Mouse (Mus musculus) forelimb bud, embryonic 11.5 days (tissue): ENCODE results near the gene Ctnnbl1.

Source experiments
- DNase-seq: peaks from one replicate; pipeline ENCODE4 v3.0.0-alpha.2; 2012; ENCODE audit warnings: low read depth, low spot score

Gene Ctnnbl1

DNA sequence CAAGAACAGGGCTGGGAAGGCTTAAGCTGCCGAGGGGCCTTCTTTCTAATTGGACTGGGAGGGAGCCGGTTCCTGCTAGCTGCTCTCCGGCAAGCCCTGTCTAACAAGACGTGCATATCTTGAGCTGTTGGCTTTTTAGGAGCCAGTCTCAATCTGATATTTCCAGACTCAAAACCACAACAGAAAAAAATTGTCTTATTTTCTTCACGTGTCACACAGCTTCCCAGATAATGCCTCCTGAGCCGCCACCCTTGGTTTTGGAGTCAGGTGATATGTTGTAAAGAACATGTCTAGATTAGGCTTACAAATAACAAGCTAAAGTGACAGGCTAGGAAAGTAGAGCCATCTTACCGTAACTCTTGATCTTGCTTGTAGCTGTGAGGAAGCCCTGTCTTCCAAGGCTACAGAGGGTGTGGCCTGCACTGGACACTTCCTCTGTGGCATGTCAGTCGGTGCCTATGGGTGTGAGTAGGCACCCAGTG lies 56.7 kb downstream of the Ctnnbl1 start:
- DNase-seq = no peak

DNA sequence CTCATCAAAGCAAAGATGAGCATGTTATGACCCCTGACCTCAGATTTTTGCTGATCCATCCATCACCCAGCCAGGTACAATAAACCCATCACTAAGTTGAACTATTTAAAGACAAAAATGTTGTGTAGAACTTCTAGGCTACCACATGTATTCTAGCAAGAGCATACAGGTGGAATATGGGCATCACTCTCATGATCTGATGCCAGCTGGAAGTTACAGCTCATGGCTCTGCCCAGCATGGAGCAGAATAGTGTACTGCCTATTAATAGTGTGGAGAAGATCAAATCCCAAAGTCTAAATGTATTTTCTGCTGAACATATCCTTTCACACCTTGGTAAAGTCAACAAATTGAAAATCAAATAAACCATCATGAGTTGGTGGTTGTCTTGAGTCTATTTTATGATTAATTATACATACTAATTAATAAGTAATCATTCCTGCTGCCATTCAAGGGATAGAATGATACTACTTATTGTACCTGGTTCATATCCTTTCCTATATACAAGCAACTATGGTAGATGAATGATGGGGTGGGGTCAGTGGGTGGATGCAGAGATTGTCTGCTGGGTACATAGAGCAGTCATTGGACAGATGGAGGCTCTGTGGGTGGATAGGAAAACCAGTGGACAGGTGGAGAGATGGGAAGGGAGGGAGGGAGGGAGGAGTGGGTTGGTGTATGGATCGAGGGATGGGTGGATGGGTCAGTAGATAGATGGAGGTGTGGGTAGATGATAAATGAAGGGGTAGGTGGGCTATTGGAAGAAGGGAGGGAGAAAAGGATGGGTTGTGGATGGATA lies 58.6 kb downstream of the Ctnnbl1 start:
- DNase-seq = no peak

DNA sequence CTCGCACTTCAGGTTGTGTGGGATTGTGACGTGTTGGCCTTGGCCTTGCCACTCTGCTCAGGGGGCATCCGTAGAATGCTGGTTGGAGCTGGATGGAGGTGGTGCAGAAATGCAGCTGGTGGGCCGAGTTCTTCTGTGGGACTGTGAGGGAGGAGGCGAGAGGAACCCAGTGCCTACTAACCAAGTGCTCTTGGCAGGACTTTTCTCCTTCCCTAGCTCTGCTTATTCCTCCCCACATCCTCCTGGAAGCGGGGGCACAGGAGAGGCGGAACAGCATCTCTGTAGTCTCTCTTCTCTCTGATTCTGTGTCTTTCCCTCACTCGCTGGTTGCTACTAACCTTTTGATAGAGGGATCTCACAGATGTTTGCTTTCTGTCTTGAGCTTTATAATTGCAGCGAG lies 62.3 kb downstream of the Ctnnbl1 start:
- DNase-seq = no peak

DNA sequence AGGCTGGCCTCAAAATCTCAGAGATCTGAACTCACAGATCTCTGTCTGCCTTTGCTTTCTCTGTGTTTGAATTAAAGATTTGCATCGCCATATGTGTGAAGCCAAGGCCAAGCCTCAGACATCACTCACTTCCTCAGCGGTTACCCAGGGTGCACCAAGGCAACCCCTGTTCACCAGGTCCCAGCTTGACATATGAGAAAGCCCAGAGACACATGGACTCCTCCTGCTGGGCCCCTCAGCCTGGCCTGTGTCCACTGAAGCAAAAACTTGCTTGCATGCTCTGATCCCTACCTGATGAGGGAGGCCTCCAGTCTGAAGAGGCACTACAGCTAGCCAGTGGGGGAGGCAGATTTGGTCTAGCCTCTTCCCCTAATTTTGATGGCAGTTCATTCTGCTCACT lies 63.1 kb downstream of the Ctnnbl1 start:
- no peak for DNase-seq

DNA sequence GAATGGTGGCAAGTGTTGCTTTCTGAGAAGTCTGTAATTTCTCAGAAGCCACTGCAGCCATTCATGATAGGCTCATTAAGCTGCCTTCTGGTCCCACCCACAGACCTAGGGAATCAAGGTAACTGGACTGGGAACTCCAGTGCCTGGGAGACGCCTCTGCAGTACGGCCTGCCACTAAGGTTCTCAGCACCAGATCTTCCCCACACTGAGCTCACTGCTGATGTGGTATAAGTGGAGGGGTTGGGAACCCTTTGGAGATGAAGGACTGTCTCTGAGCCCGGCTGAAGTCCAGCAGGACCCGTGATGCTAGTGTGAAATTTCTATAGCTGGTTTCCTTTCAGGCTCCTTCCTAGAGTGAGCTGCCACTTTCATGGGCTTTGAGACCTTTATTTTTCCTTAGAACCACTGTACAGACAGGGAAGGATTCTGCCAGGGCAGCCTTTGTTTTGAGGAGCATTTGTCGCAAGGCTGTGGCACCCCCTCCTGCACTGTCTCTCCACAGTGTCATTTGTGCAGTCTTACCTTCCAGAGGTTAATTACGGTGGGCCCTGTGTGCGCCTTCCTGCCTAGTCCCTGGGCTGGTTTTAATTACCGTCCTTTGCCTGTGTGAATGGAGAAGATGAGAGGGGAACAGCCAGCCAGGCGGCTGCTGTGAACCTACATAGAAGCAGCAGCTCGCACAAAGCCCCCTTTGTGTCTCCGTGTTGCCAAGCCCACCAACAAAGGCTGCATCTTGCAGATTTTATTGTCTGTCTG lies 63.7 kb downstream of the Ctnnbl1 start:
- DNase-seq = peak; percentile 86

DNA sequence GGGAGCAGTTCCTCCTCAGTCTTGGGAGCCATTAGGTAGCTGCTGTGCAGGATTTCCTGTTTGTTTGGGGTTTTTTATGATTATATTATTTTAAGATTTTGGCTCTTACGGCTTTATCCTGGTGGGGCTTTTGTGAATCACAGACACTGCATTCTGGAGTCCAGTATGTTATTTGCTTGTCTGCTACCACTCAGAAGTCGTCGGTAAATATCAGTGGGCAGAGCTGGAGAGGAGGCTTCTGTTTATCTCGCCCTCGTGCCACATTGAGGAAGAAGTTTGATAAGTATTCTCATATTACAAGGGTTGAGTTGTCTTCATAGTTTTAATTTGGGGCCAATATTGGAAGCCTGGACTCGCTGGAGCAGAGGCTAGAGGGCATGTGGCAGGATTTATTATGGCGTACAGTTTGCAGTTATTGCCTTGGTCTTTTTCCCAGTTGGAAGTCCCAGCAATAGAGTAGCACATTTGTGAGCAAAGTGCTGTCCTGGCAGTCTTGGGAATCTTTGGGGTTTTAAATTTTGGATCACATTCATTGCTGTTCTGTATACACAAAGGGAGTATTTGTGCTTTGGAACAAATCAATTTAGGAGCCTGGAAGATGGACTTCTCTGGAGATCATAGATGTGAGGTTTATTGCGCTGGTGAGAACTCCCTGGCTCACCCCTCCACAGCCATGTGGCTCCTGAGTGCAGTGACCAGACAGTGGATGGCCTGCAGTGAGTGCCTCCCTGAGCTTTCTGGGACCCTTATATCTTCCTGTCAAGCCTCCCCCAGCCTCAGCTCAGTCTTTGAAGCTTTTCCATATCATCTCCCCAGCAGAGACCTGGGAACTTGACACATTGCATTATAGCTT lies 64.5 kb downstream of the Ctnnbl1 start:
- DNase-seq = no peak

DNA sequence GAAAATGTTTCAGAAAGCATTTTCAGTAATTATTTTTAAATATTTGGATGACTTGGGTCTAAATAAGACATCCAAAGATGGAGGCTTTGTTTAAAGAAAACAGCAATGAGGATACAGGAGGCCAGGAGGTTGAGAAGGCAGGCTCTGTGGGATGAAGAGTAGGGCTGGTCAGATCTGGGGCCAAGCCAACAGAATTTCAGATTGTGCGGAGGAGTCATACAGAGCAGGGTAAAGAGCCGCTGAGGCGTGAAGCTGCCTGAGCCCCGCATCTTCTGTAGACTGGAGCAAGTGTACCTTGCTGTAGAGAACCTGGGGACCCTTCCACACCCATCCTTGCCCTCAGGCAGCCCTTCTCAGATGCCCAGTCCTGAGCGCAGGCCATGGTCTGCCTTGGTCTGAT lies 65.5 kb downstream of the Ctnnbl1 start:
- DNase-seq = no peak

DNA sequence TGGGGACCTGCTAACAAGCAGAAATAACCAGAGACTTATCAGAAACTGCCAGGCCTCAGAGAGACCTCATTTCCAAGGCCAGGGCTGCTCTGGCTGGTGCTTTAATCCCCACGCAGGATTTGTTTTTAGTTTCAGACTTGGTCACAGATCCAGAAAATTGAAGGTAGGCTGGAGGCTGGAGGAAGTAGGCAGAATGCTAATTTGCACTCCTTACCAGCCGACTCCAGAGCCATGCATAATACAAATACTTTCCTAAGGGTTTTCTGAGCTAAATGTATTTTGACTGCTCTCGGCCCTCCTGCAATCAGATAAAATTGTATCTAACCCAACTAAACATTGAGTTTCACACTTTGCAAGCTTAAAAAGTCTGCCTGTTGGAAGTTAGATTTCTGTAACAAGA lies 67.2 kb downstream of the Ctnnbl1 start:
- DNase-seq = no peak

DNA sequence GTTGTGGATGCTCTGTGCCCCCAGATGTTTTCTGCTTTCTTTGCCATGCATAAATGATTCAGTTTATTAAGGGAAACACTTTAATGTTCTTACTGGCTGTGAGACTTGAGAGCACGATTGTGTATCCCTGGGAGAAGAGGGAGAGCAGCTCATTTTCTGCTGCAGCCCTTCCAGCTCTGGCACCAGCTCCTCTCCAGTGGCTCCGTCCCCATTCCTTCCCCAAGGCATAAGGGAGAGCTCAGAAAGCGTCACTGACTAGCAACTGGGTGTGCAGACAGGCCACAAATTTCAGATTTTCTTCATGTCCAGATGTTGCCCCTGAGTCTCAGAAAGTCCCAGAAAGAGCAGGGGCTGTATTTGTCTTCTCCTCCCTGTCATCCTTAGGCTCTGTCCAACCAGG lies 67.9 kb downstream of the Ctnnbl1 start:
- no peak for DNase-seq

DNA sequence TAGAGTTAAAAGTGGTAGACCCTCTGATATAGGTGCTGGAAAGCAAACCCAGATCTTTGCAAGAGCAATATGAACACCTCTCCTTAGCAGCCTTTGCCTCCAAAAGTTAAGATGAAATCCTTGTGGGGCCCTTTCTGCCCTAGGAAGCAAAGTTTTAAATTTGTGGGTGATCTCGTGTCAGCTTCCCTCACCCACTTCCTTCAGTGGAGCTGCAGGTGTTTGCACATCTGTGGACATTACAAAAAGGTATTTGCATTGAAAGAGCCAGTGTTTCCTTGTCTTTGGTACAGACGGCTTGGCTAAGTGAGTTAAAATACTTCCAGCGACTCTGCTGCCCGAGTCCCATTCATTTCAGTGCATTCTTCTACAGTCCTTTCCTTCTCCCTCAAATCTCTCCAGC lies 69.9 kb downstream of the Ctnnbl1 start:
- DNase-seq = no peak

DNA sequence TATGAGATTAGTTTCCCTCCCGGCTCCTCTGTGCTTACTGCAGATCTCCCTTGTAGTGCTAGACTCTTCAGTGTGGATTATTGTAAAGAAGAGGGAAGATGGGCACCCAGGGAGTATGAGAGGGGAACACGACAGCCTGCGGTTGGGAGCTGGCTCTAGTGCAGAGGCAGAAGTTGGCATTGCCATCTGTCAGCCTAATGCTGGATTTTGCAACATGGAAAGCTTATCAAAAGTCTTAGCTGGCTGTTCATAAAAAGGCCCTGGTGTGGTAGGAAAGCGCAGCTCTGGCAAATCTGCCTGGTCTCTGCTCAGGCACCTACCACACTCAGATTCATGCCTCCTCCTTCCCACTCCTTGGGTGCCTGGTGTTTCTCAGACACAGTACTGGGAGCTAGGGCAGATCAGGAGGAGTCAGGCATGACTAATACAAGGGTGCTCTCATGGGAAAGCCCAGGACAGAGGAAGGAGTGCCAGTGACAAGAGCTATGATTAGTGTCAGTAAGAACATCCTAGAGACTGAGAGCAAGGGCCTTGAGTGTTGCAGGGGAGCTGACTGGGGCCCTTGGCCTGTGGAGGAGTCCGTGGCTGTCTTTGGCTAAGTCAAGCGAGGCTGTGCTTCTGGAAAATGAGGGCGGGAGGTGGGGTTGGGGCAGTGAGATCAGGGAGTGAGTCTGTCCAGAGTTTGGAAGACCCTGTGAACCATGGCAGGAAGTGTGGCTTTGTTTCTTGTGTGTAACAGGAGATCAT lies 70.6 kb downstream of the Ctnnbl1 start:
- no peak for DNase-seq

DNA sequence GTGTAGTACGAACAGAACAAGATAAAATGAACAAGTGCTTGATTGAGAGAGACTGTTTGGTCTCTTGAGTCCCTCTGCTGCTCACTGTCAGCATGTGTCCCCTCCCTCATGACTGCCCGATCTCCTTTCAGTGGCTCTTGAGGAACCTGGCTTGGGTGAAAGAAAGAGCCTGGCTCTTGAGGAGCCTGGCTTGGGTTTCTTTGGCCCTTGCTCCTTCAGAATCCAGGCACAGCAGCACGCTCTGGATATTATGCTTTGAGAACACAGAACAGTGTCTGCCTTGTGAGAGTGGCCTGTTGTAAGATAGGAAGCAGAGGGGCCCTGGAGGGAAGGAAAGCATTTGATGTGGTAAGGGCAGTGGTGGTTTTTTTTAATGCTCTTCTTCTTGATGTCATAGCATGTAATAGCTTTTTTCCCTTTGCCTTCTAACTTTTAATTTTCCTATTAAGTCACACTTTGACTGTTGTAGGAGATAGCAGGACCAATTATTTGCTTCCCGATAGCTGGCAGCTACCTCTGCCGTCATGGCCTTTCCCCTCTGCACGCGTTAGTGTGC lies 71.2 kb downstream of the Ctnnbl1 start:
- no peak for DNase-seq

DNA sequence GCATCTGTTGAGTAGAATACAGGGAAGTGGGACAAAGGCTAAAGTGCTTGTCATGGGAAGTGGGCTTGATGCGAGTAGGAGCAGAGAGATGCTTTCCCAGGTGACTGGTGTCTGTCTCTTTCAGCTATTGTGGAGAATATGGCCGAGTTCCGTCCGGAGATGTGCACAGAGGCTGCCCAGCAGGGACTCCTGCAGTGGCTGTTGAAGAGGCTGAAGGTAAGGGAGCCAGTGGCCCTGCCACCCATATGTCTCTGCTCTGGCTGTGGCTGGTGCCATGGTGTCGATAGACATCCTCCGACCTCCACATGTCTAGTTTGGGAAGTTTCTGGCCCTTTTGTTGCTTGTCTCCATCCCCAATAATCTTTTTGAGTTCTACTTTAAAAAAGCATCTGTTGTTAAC lies 72.1 kb downstream of the Ctnnbl1 start:
- no peak for DNase-seq

DNA sequence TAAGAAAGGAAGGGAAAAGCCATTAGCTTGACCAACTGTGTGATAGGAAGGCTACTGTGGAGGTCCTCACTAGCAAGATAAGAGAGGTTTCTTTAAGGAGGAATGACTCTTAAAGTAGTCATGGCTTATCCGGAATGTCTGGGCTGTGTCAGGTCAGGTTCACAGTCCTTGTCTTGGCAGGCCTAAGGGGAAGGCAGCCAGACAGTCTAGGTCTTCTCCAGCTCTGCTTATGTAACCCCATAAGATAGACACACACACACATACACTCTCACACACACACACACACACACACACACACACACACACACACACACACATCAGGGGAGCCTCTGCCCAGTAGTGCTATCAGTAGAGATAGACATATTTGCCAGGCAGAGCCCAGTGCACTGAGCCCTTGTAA lies 73.5 kb downstream of the Ctnnbl1 start:
- DNase-seq = no peak

DNA sequence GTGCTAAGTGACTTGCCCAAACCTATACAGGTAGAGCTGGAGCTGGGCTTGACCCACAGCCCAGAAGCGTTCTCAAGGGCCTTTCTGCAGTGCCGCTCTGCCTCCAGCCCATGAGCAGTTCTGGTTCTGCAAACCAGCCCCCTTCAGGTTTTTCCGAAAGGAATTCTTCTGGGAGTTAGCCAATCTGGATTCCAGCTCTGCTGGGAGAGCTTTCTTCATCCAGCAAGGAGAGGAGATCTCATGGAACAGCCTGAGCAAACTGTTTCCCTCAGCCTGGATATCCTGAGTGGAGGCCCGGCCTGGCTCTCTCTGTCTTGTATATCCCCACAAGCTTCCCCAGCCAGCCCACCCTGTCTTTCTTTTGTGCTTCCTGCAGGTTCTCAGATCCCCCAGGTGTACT lies 75.9 kb downstream of the Ctnnbl1 start:
- DNase-seq = no peak

DNA sequence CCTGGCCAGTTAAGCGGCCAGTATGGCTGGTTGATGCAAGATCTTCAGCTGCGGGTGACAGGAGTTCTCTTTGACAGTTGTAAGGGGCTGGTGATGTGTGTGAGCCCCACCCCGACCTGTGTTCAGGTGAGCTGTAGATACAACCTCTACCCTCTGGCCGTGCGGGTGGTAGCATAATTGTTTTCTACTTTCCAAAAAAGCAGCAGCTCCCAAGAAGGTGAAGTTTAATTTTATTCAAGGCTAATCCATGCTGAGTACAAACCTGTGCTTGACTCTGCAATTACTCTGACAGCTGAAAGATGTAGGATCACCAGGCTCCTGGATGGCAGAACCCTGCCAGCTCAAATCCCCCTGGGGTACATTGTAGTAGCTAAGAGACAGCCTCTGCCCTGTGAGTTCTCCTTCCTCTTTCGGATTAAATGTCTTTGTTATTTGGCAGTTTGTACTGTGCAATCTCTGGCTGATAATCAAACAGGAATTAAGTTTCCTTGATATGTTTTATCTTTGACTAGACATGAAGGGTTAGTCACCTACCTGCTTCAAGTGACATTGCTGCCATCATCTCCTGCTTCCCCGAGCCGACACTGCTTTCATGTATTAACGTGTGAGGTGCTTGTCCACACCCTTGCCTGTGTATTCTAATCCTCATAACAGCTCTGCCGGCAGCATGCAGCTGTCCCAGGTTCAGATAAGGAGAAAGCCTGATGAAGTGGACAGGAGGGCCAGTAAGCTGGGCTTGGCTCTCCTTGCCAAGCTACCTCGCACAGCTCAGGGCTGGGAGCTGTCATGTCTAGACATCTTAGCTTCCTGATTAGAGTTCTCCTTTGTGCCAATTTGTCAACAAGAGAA lies 77.1 kb downstream of the Ctnnbl1 start:
- no peak for DNase-seq

DNA sequence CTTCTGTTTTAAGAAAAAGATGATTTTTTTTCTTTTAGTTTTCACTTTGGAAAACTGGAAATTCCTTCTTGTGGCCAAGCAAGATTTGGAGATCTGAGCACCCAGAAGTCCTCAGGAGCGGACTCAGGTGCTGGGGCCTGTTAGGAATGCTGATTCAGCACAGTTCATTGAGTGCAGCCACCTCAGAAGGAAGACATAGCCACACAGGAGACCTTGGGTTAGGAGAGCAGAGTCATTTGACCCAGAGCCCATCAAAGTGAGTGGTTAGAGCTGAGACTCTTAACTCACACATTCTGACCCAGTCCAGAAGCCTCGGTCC lies 77.7 kb downstream of the Ctnnbl1 start:
- DNase-seq = no peak

DNA sequence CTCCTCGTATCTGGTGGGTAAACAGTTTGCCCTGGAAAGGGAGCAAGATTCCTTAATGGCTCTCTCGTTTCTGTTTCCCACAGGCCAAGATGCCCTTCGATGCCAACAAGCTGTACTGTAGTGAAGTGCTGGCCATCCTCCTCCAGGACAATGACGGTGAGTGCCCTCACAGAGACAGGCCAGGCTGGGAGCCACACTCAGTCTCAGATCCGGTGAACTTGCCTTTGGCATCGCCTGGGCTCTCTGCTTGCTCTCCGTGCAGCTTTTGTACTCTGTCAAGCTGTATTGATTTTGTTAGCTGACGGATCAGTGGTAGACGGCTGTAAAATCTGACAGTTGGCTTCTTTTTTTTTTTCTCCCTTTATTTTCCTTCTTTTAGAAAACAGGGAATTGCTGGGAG lies 80.5 kb downstream of the Ctnnbl1 start:
- no peak for DNase-seq

DNA sequence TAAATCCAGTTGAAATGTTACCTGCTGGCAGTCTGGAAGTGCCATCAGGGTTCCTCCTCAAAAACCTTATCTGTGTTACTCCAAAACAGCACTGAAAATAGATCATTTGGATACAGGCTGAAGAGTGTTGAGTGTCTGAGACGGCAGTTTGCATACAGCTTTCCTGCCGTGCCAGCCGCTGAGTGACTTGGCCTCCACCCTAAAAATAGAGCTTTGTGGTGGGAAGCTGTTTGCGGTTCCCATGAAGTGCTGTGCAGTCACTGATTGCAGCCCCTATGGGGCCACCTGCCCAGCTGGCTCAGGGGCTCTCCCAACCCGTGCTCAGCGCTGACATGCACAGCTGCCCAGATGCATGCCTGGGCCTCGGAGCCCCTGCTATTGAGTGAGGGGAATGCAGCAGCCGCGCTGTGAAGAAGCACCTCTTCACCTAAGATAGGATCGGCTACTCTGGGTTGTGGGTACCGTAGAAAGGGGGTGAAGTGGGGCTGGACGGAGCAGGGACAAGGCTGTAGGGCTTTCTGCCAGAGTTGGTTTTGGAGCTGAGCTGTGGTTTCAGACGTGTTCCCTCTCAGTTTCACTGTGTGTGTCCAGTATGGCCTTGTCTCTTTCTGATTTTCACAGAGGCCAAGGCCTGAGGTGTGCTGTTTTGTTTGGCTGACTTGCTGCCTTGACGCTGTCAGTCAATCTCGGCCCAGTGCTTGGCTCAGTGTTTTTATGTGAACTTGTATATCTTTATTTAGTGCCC lies 81.5 kb downstream of the Ctnnbl1 start:
- DNase-seq = no peak

DNA sequence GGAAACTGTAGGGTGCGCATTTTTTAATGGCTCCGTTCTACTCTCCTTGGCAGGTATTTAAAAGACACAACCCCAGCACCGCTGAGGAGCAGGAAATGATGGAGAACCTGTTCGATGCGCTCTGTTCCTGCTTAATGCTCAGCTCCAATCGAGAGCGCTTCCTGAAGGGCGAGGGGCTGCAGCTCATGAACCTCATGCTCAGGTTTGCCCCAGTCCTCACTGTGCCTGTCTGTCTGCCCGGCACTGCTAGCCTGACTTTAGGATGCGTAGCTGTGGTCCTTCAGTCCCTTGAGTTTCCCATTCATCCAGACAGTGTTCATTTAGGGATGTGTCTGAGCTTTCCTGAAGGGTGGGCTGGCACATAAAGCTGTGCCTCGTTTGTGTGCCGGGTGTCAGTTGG lies 82.2 kb downstream of the Ctnnbl1 start:
- no peak for DNase-seq
